Mouse (Mus musculus): ENCODE measurements around the gene Csmd2.

- TF ChIP-seq CTCF (IDR thresholded peaks at IDR 0.05; ENCODE audit: control insufficient read depth, insufficient read depth, low read length) (no peak), POLR2A (IDR thresholded peaks at IDR 0.05; ENCODE audit: borderline replicate concordance, control insufficient read depth, low read depth, low read length) (no peak)
Observed at GRCm38 (mm10) chr4:128422486-128422885, 434.8 kb downstream of the Csmd2 start.
